Mouse (Mus musculus) layer of hippocampus, adult 8-10 months (tissue): ENCODE measurements around the gene Gm28048. TPM values are rescaled to one million over a fixed set of nuclear protein-coding genes. Genes with fewer than 3 reads are reported as not detected.

Experiments used
- DNase-seq, 2 experiments: peaks; one replicate each; pipeline ENCODE4 v3.0.0; 2022; ENCODE audit warnings: low spot score in 2 of 2
- total RNA-seq, 4 experiments: library from RNA; stranded (reverse); gene quantifications; 2 replicates each; pipeline ENCODE4 v1.2.4; 2022

Gene Gm28048
- total RNA-seq, 4 experiments from 2014 or later: 8.8 to 14.8 (median 10.3) TPM

- DNase-seq: no peak
Observed at GRCm38 (mm10) chr11:22952668-22953067, 29.2 kb downstream of the Gm28048 start.

GRCm38 (mm10) chr11:22950131-22950530 is 31.8 kb downstream of the Gm28048 start:
- DNase-seq: no peak

- no peak for DNase-seq
Observed at GRCm38 (mm10) chr11:22949101-22949500, 32.8 kb downstream of the Gm28048 start.

- no peak for DNase-seq
Observed at GRCm38 (mm10) chr11:22938983-22939382, 42.9 kb downstream of the Gm28048 start.

- no peak for DNase-seq
Observed at GRCm38 (mm10) chr11:22937716-22938316, 44.1 kb downstream of the Gm28048 start.

GRCm38 (mm10) chr11:22936446-22937125 is 45.3 kb downstream of the Gm28048 start:
- no peak for DNase-seq

- DNase-seq: no peak
Observed at GRCm38 (mm10) chr11:22932167-22932566, 49.7 kb downstream of the Gm28048 start.

GRCm38 (mm10) chr11:22931320-22931905 is 50.5 kb downstream of the Gm28048 start:
- no peak for DNase-seq

GRCm38 (mm10) chr11:22930129-22930528 is 51.8 kb downstream of the Gm28048 start:
- DNase-seq: no peak

GRCm38 (mm10) chr11:22928586-22929169 is 53.2 kb downstream of the Gm28048 start:
- no peak for DNase-seq

- DNase-seq: no peak
Observed at GRCm38 (mm10) chr11:22923606-22924005, 58.3 kb downstream of the Gm28048 start.

- DNase-seq: no peak
Observed at GRCm38 (mm10) chr11:22922546-22922945, 59.3 kb downstream of the Gm28048 start.

- no peak for DNase-seq
Observed at GRCm38 (mm10) chr11:22919336-22919735, 62.6 kb downstream of the Gm28048 start.

GRCm38 (mm10) chr11:22917786-22918185 is 64.1 kb downstream of the Gm28048 start:
- DNase-seq: no peak

GRCm38 (mm10) chr11:22913744-22914143 is 68.1 kb downstream of the Gm28048 start:
- no peak for DNase-seq

GRCm38 (mm10) chr11:22911831-22912230 is 70.1 kb downstream of the Gm28048 start:
- no peak for DNase-seq

- no peak for DNase-seq
Observed at GRCm38 (mm10) chr11:22906453-22906865, 75.4 kb downstream of the Gm28048 start.

- DNase-seq: no peak
Observed at GRCm38 (mm10) chr11:22902923-22903322, 79.0 kb downstream of the Gm28048 start.

- DNase-seq: no peak
Observed at GRCm38 (mm10) chr11:22900041-22900440, 81.8 kb downstream of the Gm28048 start.

GRCm38 (mm10) chr11:22897642-22898041 is 84.2 kb downstream of the Gm28048 start:
- DNase-seq: no peak

GRCm38 (mm10) chr11:22897127-22897526 is 84.8 kb downstream of the Gm28048 start:
- no peak for DNase-seq

GRCm38 (mm10) chr11:22893075-22893474 is 88.8 kb downstream of the Gm28048 start:
- no peak for DNase-seq
